Mouse (Mus musculus): ENCODE measurements around the gene Tuba3a. TPM values are rescaled to one million over a fixed set of nuclear protein-coding genes. Genes with fewer than 3 reads are reported as not detected.

Tuba3a gene
- polyA plus RNA-seq, 1 experiment from 2014 or later = 0.17 TPM

DNA sequence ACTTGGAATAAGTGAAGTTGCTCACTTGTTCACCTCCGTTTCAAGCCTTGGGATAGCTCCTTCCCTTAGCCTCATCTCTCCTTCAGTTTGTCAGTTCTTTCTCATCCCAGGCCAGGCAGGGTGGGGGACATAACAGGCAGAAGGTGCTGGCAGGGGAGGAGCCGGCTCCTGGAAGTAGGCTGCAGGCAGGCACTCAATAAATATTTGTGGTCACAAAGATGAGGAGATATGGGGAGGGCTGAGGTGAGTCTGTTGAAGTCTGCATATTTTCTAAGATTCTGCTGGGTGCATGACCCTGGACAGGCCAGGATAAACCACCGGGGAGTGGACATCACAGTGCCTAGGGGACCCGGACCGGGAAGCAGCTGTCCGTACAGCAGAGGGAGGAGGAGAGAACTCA is 37.7 kb upstream of the Tuba3a start:
- Histone ChIP-seq H3K9me3 (replicated peaks; ENCODE audit: low read length) (no peaks in the 10 kb centered on the region), H3K36me3 (ENCODE audit: insufficient read depth, low read length) (no peaks in the 10 kb centered on the region), H3K4me3 (replicated peaks; ENCODE audit: low read depth, low read length) (no peak overlapping the region; the same call in 1 of the 2 replicates), H3K27me3 (ENCODE audit: insufficient read depth, low read length) (no peaks in the 10 kb centered on the region), H3K4me1 (replicated peaks; ENCODE audit: insufficient read depth, low read length) (no peaks in the 10 kb centered on the region), H3K27ac (no peak overlapping the region), H3K9ac (ENCODE audit: low read depth, low read length) (no peak overlapping the region), H3K4me2 (ENCODE audit: low read length) (peak overlapping the region; percentile 30)
- no peak for ATAC-seq (replicated peaks; ENCODE audit: low FRiP score, low read depth)
- no peak for DNase-seq (ENCODE audit: low spot score)
- no peak for TF ChIP-seq CTCF (IDR thresholded peaks at IDR 0.05; ENCODE audit: low read depth)
- 53% methylated on average over 6 of the region's 6 CpGs for WGBS

DNA sequence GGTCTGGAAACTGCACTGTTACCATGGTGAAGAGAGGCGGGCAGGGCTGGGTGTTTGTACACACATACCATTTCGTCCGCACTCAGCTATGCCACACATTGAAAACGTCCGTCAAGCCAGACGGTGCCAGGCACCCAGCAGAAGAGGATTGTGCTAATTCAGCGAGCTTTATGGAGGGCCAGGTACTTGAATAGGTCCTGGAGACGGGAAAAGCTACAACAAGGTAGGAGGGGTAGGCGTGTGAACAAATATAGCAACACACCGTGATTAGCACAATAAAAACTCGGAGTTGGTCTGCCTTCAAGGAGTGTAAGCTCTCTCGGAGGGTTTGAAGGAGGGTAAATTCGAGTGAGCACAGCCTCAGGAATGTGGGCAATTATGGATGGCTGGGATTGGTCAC is 37.0 kb upstream of the Tuba3a start:
- H3K4me2 ChIP-seq (ENCODE audit: low read length) = peak overlapping the region; percentile 30
- no peak for ATAC-seq (replicated peaks; ENCODE audit: low FRiP score, low read depth)

DNA sequence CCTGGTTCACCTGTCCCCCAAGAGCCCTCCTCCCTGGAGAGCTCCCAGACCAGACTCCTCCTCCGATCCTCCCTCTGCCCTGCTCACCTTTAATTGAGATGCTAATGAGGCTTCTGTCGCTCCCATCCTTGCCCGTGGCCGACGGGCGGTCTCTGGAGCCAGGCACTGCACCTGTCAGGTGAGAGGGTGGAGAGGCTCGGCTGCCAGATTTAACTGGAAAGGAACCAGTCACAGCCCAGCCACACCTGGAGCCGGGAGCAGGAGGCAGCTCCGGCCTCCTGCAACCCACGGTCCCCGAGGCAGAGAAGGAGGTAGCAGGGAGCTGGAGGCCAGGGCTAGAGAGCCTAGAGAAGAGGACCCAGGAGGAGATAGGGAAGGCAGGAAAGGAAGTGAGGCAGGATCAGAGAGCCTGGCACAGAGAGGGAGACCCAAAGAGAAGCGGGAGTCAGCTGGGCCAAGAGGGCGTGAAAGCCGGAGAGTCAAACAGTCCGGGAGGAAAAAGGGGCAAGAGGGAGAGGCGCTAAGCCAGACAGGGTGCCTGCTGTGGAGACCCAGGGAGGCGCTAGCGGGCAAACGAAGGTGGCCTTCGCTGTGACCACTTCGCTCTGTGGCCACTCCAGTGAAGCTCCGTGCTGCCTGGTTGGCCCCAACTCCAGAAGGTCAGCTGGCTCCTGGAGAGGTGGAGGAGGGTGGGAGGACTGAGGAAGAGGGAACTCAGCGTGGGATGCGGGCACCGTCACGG is 35.4 kb upstream of the Tuba3a start:
- no peaks in the 10 kb centered on the region for H3K27me3 ChIP-seq (ENCODE audit: insufficient read depth, low read length)

More for the DNA sequence above, 37.0 kb upstream of the Tuba3a start:
- Histone ChIP-seq H3K27ac (no peak overlapping the region), H3K36me3 (ENCODE audit: insufficient read depth, low read length) (no peaks in the 10 kb centered on the region), H3K4me1 (replicated peaks; ENCODE audit: insufficient read depth, low read length) (no peaks in the 10 kb centered on the region), H3K27me3 (ENCODE audit: insufficient read depth, low read length) (no peaks in the 10 kb centered on the region), H3K9me3 (replicated peaks; ENCODE audit: low read length) (no peaks in the 10 kb centered on the region), H3K4me3 (replicated peaks; ENCODE audit: low read depth, low read length) (peak overlapping the region; percentile 19; the same call in 1 of the 2 replicates), H3K9ac (ENCODE audit: low read depth, low read length) (no peak overlapping the region)
- WGBS = 53% methylated on average over 13 of the region's 13 CpGs
- no peak for DNase-seq (ENCODE audit: low spot score)
- TF ChIP-seq CTCF (IDR thresholded peaks at IDR 0.05; ENCODE audit: low read depth) = no peak

DNA sequence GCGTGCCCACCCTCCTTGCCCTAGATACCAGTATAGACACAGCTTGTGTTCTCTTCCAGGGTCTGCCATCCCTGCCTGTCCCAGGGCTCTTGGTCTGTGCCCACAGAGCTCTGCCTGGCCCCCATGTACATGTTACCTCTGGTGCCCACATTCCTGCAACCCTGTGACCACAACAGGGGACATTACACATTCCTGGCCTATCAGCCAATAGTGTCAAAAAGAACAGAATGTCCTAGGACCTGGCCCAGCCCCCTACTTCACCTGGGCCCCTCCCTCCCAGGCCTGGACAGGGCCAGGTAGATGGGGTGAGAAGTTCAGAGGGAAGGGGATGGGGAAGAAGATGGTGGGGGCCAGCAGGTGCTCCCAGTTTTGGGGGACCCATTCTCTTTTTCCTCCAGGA is 34.5 kb upstream of the Tuba3a start, which contains the start of gene Scnn1a:
Gene Scnn1a (plus strand): TSS at position 337 of the 400 bp plus-strand sequence.
- ATAC-seq (replicated peaks; ENCODE audit: low FRiP score, low read depth) (peak; percentile 73), DNase-seq (ENCODE audit: low spot score) (no peak)
- peak within 1 kb of the TSS; percentile 30 for H3K4me2 ChIP-seq (ENCODE audit: low read length)
- H3K4me1 ChIP-seq (replicated peaks; ENCODE audit: insufficient read depth, low read length) = no peaks in the 10 kb centered on the region
- H3K27ac ChIP-seq = peak within 1 kb of the TSS; percentile 80
- H3K4me3 ChIP-seq (replicated peaks; ENCODE audit: low read depth, low read length) = peak within 1 kb of the TSS; percentile 19; the same call in 1 of the 2 replicates
- H3K27me3 ChIP-seq (ENCODE audit: insufficient read depth, low read length) = no peaks in the 10 kb centered on the region
- H3K9ac ChIP-seq (ENCODE audit: low read depth, low read length) = no peak within 1 kb of the TSS
- no peaks in the 10 kb centered on the region for H3K36me3 ChIP-seq (ENCODE audit: insufficient read depth, low read length)
- 95% methylated on average over 1 of the region's 1 CpGs for WGBS
- TF ChIP-seq CTCF (IDR thresholded peaks at IDR 0.05; ENCODE audit: low read depth) = no peak
- no peaks in the 10 kb centered on the region for H3K9me3 ChIP-seq (replicated peaks; ENCODE audit: low read length)

More for the DNA sequence above, 35.4 kb upstream of the Tuba3a start:
- DNase-seq (ENCODE audit: low spot score) = no peak
- Histone ChIP-seq H3K4me2 (ENCODE audit: low read length) (peak overlapping the region; percentile 30), H3K9ac (ENCODE audit: low read depth, low read length) (no peak overlapping the region), H3K4me3 (replicated peaks; ENCODE audit: low read depth, low read length) (peak overlapping the region; percentile 19; the same call in 1 of the 2 replicates), H3K36me3 (ENCODE audit: insufficient read depth, low read length) (no peaks in the 10 kb centered on the region), H3K9me3 (replicated peaks; ENCODE audit: low read length) (no peaks in the 10 kb centered on the region), H3K4me1 (replicated peaks; ENCODE audit: insufficient read depth, low read length) (no peaks in the 10 kb centered on the region), H3K27ac (peak overlapping the region; percentile 80)
- no peak for TF ChIP-seq CTCF (IDR thresholded peaks at IDR 0.05; ENCODE audit: low read depth)
- ATAC-seq (replicated peaks; ENCODE audit: low FRiP score, low read depth) = peak; percentile 31; the same call in 1 of the 2 replicates
- 13% methylated on average over 26 of the region's 26 CpGs for WGBS

DNA sequence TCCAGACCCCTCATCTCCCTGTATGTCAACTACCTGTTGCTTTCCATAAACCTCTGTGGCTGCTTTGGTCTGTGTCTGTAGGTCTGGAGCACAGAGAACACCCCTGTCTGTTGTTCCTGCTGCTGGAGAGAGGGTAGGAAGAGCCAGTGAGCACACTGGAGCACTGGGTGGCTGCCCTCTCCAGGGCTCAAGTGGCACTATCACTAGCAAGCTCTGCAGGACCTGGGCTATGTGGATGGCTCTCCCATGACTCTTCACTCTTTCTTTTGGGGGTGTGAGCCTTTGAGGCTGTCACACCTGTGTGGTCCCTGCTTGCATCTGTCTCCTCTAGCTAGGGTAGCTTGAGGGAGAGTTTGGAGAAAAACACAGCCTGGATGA is 34.1 kb upstream of the Tuba3a start:
- no peaks in the 10 kb centered on the region for H3K4me1 ChIP-seq (replicated peaks; ENCODE audit: insufficient read depth, low read length)
- peak overlapping the region; percentile 74 for H3K27ac ChIP-seq
- H3K9ac ChIP-seq (ENCODE audit: low read depth, low read length) = no peak overlapping the region
- H3K36me3 ChIP-seq (ENCODE audit: insufficient read depth, low read length) = no peaks in the 10 kb centered on the region
- no peak for TF ChIP-seq CTCF (IDR thresholded peaks at IDR 0.05; ENCODE audit: low read depth)
- DNase-seq (ENCODE audit: low spot score) (no peak), ATAC-seq (replicated peaks; ENCODE audit: low FRiP score, low read depth) (no peak)
- H3K4me3 ChIP-seq (replicated peaks; ENCODE audit: low read depth, low read length) = no peak overlapping the region
- no peak overlapping the region for H3K4me2 ChIP-seq (ENCODE audit: low read length)
- no peaks in the 10 kb centered on the region for H3K9me3 ChIP-seq (replicated peaks; ENCODE audit: low read length)
- no peaks in the 10 kb centered on the region for H3K27me3 ChIP-seq (ENCODE audit: insufficient read depth, low read length)

DNA sequence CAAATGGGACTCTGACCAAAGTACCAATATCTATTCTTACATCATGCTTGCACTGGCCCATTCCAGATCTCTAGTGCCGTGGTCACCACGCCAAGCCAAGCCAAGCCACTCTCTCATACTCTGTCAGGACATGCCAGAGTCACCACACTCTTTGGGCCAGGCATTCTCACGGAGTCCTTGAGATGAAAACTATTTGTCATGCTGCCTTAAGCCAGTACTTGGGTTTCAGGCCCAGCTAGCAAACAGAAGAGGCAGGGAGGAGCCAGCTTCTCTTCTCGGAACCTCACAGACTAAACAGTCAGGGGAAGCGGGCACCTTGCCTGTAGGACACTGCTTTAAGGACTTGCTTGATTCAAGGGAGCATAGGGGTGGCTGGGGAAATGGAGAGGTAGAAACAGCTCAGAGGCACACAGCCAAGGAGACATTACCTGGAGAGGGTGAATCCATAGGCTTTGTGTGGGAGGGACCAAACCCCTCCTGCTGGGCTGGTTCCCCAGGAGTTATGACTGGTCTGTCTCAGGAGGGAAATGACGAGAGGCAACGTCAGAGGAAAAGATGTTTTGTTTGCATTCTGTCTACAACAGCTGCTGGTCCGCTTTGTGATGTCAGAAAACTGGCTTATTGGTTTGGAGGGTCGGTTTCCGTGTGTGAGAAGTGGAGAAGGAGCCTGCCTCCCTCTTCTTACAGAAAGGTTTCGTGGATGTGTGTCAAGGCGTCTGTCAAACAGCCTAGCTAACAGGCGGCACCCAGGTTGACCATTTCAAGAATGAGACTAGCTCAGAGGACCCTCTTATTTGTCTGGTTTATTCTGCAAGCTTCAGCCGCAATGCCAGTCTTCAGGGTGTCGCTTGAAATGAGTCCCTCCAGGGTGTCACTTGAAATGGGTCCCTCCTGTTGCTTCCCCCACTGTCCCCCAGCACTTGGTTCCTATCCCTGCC is 33.4 kb upstream of the Tuba3a start:
- Histone ChIP-seq H3K4me2 (ENCODE audit: low read length) (no peak overlapping the region), H3K27me3 (ENCODE audit: insufficient read depth, low read length) (no peaks in the 10 kb centered on the region), H3K9me3 (replicated peaks; ENCODE audit: low read length) (no peaks in the 10 kb centered on the region), H3K4me1 (replicated peaks; ENCODE audit: insufficient read depth, low read length) (peaks cover 5% of the 10 kb centered on the region; the same call in 1 of the 2 replicates), H3K27ac (peak overlapping the region; percentile 74), H3K36me3 (ENCODE audit: insufficient read depth, low read length) (no peaks in the 10 kb centered on the region), H3K4me3 (replicated peaks; ENCODE audit: low read depth, low read length) (no peak overlapping the region), H3K9ac (ENCODE audit: low read depth, low read length) (no peak overlapping the region)
- WGBS = 69% methylated on average over 15 of the region's 15 CpGs
- no peak for ATAC-seq (replicated peaks; ENCODE audit: low FRiP score, low read depth)
- no peak for DNase-seq (ENCODE audit: low spot score)
- no peak for TF ChIP-seq CTCF (IDR thresholded peaks at IDR 0.05; ENCODE audit: low read depth)
